Mouse (Mus musculus) kidney, embryonic 14.5 days (tissue): ENCODE measurements at regions not wholly inside any gene's neighbourhood (a gene's known extent, or its start where the extent isn't known, plus 50 kb on each side); places are given as distances from the start of the nearest gene placed in this dataset.

ENCODE experiments used
- ATAC-seq: fragments of 200-750 bp; cut with Nextera tagmentation; 2 replicates; pipeline ENCODE4 v1.8.0; 2017; ENCODE audit warnings: moderate number of reproducible peaks, mild to moderate bottlenecking, moderate TSS enrichment, moderate library complexity; ENCODE audit not compliant: low FRiP score, low TSS enrichment
- H3K27ac ChIP-seq: fragments of 300-500 bp; sonication (generic); 2 replicates; pipeline ENCODE4 v1.5.1; 2014; ENCODE audit warnings: low read depth, mild to moderate bottlenecking, low read length, moderate library complexity, mixed read lengths
- H3K27me3 ChIP-seq: fragments of 300-500 bp; sonication (generic); 2 replicates; pipeline ENCODE4 v1.6.1; 2014; ENCODE audit warnings: mild to moderate bottlenecking, low read length; ENCODE audit not compliant: control insufficient read depth, insufficient read depth
- H3K36me3 ChIP-seq: fragments of 300-500 bp; sonication (generic); 2 replicates; pipeline ENCODE4 v1.6.1; 2014; ENCODE audit warnings: low read length, mixed read lengths; ENCODE audit not compliant: control insufficient read depth, insufficient read depth
- H3K4me1 ChIP-seq: fragments of 300-500 bp; sonication (generic); 2 replicates; pipeline ENCODE4 v1.6.1; 2014; ENCODE audit warnings: low read length, mixed read lengths; ENCODE audit not compliant: control insufficient read depth, insufficient read depth
- H3K4me2 ChIP-seq: fragments of 300-500 bp; sonication (generic); replicated peaks from 2 replicates; pipeline ENCODE4 v1.6.1; 2014; ENCODE audit warnings: low read depth, mild to moderate bottlenecking, low read length
- H3K4me3 ChIP-seq: fragments of 300-500 bp; sonication (generic); 2 replicates; pipeline ENCODE4 v1.5.1; 2014; ENCODE audit warnings: mild to moderate bottlenecking, low read length
- H3K9ac ChIP-seq: fragments of 300-500 bp; sonication (generic); 2 replicates; pipeline ENCODE4 v1.6.1; 2014; ENCODE audit warnings: low read depth, mild to moderate bottlenecking, low read length, moderate library complexity
- H3K9me3 ChIP-seq: fragments of 300-500 bp; sonication (generic); 2 replicates; pipeline ENCODE4 v1.6.1; 2016; ENCODE audit warnings: low read length; ENCODE audit not compliant: control insufficient read depth
- WGBS: fragments of 180-500 bp; shearing (Covaris S2); extraction: QIAGEN DNeasy Blood & Tissue Kit; methylation state at CpG from one replicate; pipeline ENCODE4 v1.1.7; 2014; 5-methylcytosine and 5-hydroxymethylcytosine counted together

DNA sequence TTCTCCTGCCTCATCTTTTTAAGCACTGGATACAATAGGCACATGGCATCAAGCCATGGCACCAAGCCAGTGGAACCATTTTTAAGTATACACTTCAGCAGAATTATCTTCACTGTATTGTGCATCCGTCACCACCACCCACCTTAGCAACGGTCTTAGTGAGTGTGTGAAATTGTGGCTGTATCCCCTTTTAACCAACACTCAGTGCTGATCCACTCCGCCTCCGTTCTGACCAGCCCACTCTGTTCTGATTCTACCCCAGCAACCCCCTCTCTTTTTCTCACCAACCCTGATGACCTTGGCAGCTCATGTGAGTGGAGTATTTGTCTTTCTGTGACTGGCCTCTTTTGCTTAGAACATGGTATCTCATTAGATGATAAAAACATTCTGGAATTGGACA is 662.2 kb downstream of the Zfp706 start:
- no peak for ATAC-seq
- Histone ChIP-seq H3K9me3 (no peaks in the 10 kb centered on the region), H3K36me3 (no peaks in the 10 kb centered on the region), H3K4me1 (0 out of 2 replicates have a peak, but pooled peaks cover 8% of the 10 kb centered on the region), H3K4me3 (no peak overlapping the region), H3K9ac (no peak overlapping the region), H3K27ac (no peak overlapping the region), H3K27me3 (no peaks in the 10 kb centered on the region), H3K4me2 (no peak overlapping the region)
- 93% methylated on average over 4 of the region's 4 CpGs for WGBS

DNA sequence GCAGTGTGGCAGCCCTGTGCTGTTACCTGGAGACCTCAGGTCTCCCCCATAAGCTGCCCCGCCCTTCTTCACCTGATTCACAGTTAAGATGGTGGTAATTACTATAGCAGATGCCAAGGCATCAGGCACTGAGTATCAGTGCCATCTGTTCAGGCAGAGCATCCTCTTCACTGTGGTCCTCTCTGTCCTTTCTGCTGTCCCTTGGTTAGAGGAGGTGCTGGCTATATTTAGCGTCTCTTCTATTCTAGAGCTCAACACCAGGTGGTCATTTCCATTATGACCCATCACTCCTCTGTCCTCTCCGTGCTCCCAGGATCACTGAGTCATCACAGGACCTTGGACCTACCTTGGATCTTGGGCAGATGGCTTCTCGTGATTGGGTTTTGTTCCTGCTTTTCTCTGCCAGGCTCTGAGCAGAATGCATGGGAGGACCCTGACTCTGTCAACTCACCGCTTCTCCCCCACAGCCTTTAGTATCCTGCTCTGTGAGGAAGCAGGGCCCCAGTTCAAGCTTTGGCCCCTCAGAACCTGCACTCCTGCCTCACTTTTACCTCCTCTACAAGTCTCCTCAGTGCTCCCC is 667.5 kb downstream of the Zfp706 start:
- Histone ChIP-seq H3K9me3 (no peaks in the 10 kb centered on the region), H3K4me1 (no peaks in the 10 kb centered on the region), H3K4me2 (no peak overlapping the region), H3K9ac (no peak overlapping the region), H3K4me3 (no peak overlapping the region), H3K27ac (no peak overlapping the region), H3K36me3 (no peaks in the 10 kb centered on the region), H3K27me3 (no peaks in the 10 kb centered on the region)
- no peak for ATAC-seq
- 77% methylated on average over 5 of the region's 5 CpGs for WGBS

DNA sequence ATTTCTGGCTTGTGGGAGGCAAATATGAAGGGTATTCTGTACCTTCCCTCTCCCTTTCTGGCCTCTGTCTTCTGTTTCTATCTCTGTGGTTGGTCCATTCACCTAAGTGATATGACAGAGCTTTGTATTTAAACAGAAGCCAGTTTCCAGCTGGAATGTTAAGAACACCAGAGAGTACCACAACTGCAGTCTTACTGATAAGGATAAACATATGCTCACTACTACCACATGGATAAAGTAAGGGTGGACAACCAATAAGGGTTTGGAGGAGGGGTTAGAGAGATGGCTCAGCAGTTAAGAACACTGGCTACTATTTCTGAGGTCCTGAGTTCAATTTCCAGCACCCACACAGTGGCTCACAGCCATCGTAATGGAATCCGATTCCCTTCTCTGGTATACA is 668.8 kb downstream of the Zfp706 start:
- 77% methylated on average over 2 of the region's 2 CpGs for WGBS
- no peak overlapping the region for H3K9ac ChIP-seq
- H3K4me3 ChIP-seq: no peak overlapping the region
- no peaks in the 10 kb centered on the region for H3K36me3 ChIP-seq
- no peak overlapping the region for H3K27ac ChIP-seq
- no peaks in the 10 kb centered on the region for H3K27me3 ChIP-seq
- H3K4me2 ChIP-seq: no peak overlapping the region
- H3K9me3 ChIP-seq: no peaks in the 10 kb centered on the region
- no peaks in the 10 kb centered on the region for H3K4me1 ChIP-seq
- ATAC-seq: no peak

DNA sequence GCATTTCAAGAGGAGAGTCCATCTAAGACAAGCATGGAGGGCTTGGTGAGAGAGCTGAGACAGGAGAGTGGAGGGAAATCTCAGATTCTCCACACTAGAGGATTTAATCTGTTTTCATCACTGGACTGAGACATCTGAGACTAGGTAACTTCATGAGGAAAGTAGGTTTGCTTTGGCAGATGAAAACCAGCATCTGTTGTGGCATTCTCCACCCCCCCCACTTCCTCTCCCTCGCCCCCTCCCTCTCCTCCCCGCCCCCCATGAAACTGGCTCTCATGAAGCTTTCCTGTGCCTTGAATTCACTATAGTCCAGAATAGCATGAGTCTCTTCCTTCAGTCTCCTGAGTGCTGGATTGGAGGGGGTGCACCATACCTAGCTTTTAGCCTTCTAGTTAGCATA is 670.7 kb downstream of the Zfp706 start:
- ATAC-seq: no peak
- Histone ChIP-seq H3K4me3 (no peak overlapping the region), H3K9ac (no peak overlapping the region), H3K36me3 (no peaks in the 10 kb centered on the region), H3K9me3 (no peaks in the 10 kb centered on the region), H3K27me3 (no peaks in the 10 kb centered on the region), H3K27ac (no peak overlapping the region), H3K4me1 (no peaks in the 10 kb centered on the region), H3K4me2 (no peak overlapping the region)
- 73% methylated on average over 2 of the region's 2 CpGs for WGBS

DNA sequence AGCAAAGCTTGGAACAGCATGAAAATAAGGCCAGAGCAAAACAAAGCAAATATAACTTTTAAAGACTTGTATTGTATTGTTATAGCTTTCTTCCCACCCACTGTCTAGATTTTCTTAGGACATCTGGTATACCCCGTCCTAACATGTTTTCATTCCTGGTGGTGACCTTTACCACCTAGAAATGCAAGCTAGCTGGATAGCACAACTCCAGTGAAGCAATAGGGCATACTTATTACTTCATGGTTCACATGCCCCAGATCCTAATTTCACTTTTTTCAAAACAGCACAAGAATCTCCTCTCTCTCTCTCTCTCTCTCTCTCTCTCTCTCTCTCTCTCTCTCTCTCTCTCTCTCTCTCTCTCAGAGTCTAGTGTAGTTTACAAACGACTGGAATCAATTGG is 672.5 kb downstream of the Zfp706 start:
- no peak overlapping the region for H3K4me3 ChIP-seq
- no peaks in the 10 kb centered on the region for H3K9me3 ChIP-seq
- H3K9ac ChIP-seq: no peak overlapping the region
- H3K27ac ChIP-seq: no peak overlapping the region
- no peak for ATAC-seq
- H3K4me2 ChIP-seq: no peak overlapping the region
- no peaks in the 10 kb centered on the region for H3K36me3 ChIP-seq
- H3K4me1 ChIP-seq: no peaks in the 10 kb centered on the region
- no peaks in the 10 kb centered on the region for H3K27me3 ChIP-seq
- 62% methylated on average over 2 of the region's 2 CpGs for WGBS

DNA sequence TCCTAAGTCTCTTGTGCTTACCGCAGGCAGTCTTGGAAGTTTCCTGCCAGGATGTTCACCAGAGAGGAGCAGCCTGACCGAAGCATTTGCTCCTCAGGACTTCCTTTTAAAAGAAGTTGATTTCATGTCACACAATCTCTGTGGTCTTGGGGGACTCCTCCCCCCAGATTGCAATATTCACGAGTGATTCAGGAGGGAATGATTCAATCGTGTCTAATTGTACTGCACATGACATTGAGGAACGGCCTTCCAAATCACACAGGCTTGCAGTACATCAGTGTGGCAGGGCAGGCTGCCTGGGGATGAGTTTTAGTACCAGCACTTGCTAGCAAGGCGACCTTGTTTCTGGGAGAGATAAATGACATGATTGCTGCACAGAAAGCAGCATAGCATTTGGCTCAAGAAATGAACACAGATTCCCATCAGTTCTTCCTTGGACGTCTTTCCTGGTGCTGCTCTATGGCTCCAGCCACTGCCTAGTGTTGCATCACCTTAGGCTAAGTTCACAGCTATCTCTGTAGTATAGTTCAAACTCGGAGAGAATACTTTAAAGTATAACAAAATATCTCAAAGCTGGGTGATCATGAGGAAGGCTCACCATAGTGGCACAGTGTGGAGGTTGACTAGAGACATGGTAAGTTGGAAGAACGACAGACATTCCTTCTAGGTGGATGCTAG is 673.0 kb downstream of the Zfp706 start:
- Histone ChIP-seq H3K4me2 (no peak overlapping the region), H3K27me3 (no peaks in the 10 kb centered on the region), H3K4me1 (no peaks in the 10 kb centered on the region), H3K36me3 (no peaks in the 10 kb centered on the region), H3K9ac (no peak overlapping the region), H3K27ac (no peak overlapping the region), H3K9me3 (no peaks in the 10 kb centered on the region), H3K4me3 (no peak overlapping the region)
- no peak for ATAC-seq
- 76% methylated on average over 9 of the region's 9 CpGs for WGBS

DNA sequence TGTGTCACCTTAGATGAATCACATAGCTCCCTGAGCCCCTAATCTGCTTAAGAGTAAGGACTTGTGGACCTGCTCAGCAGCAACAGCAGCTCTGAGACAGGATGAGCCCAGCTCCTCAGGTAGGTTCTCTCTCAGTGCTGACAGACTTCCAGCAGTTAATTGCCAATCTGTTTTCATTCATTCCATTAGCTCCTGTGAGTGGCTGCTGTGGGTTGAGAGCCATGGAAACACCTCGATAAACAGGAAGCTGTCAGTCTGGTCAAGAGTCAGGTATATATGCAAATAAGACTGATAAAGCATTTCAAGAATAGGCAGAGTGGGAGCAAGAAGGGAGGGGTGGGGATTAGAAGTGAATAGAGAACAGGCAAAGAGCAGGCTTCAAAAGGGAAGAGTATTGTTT is 673.7 kb downstream of the Zfp706 start:
- H3K9ac ChIP-seq: no peak overlapping the region
- no peak for ATAC-seq
- no peaks in the 10 kb centered on the region for H3K27me3 ChIP-seq
- H3K36me3 ChIP-seq: no peaks in the 10 kb centered on the region
- H3K4me3 ChIP-seq: no peak overlapping the region
- WGBS: 56% methylated on average over 1 of the region's 1 CpGs
- H3K4me1 ChIP-seq: no peaks in the 10 kb centered on the region
- H3K27ac ChIP-seq: no peak overlapping the region
- no peaks in the 10 kb centered on the region for H3K9me3 ChIP-seq
- H3K4me2 ChIP-seq: no peak overlapping the region

DNA sequence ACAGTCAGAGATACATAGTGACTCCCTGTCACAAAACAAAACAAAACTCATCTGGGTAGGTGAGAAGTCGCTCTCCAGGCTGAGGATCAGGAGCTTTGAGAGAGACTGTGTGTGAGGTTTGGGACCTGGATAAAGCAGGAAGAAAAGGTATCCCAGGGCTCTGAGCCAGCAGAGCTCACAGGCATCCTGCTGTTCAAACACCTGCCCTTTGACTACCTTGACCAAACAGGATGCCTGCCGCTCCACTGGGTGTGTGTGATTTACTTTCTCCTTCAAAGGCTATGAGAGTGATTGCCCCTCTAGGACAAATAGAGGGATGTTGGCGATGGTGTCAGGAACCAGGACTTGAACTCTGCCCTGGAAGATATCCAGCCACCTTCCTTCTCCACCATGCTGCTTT is 674.3 kb downstream of the Zfp706 start:
- H3K27ac ChIP-seq: no peak overlapping the region
- no peak for ATAC-seq
- no peaks in the 10 kb centered on the region for H3K9me3 ChIP-seq
- no peak overlapping the region for H3K9ac ChIP-seq
- H3K4me1 ChIP-seq: no peaks in the 10 kb centered on the region
- WGBS: 54% methylated on average over 3 of the region's 3 CpGs
- H3K36me3 ChIP-seq: no peaks in the 10 kb centered on the region
- no peaks in the 10 kb centered on the region for H3K27me3 ChIP-seq
- H3K4me2 ChIP-seq: no peak overlapping the region
- no peak overlapping the region for H3K4me3 ChIP-seq
